13 mouse cellular contexts compared by ENCODE assay signal in the genomic region with DNA sequence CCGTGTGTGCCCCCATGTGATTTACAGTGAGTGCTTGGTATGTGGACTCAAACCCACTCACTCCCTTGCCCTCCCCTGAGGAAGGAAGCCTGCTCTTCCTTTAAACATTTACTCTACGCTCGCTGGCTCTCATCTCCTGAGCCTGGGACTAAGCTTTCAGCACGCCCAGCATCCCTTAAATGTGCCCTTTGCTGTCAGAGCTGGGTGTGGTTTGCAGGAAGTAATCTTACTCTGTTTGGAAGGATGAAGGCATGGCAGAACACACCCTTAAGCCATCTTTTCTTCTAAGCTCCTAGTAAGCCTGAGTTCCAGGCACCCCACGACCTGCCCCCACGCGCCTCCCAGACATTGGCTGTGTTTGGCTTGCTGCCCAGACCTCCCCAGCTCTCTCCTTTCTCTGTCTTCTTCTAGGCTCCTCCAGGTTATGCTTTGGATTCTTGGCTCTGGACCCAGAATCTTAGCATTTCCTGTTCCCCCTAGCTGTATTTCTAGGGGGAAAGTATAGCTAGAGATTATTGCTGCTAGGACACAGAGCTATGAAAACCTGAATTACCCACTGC. TPM values are rescaled to one million over a fixed set of nuclear protein-coding genes. Genes with fewer than 3 reads are reported as not detected.
DNase-seq lines count a peak whose midpoint lies in the region; ATAC-seq and TF ChIP-seq lines count a peak whose summit lies in the region.
"Had no signal": no experiment of that assay in that cellular context is flagged by ENCODE, and none has a peak within 500 bp of the region (broad histone marks: within the 10 kb centered on the region; RNA-seq: fewer than 3 reads in every experiment).

No protein-coding gene starts in this region.

- H3K4me3 ChIP-seq in kidney, embryonic 14.5 days (ENCODE audit: low read length) = no peak overlapping the region
- H3K4me3 ChIP-seq in lung, embryonic 15.5 days = no peak overlapping the region
- no peak overlapping the region for H3K4me3 ChIP-seq in lung, adult 2 months (replicated peaks; ENCODE audit: extremely low read depth, low read depth, low read length)
- H3K4me3 ChIP-seq: erythroblast, embryonic 14.5 days had no signal

- no peak for TF ChIP-seq POLR2A in lung, adult 2 months (IDR thresholded peaks at IDR 0.05; ENCODE audit: borderline replicate concordance, extremely low read depth, low read depth, low read length)

- TF ChIP-seq CTCF in lung, adult 2 months (IDR thresholded peaks at IDR 0.05; ENCODE audit: insufficient read depth, low read length) = no peak

- no peaks in the 10 kb centered on the region for H3K36me3 ChIP-seq in kidney, embryonic 14.5 days (ENCODE audit: control insufficient read depth, insufficient read depth, low read length)
- no peaks in the 10 kb centered on the region for H3K36me3 ChIP-seq in lung, embryonic 15.5 days

- H3K9me3 ChIP-seq in kidney, embryonic 14.5 days (ENCODE audit: control insufficient read depth, low read length) = no peaks in the 10 kb centered on the region
- no peaks in the 10 kb centered on the region for H3K9me3 ChIP-seq in lung, embryonic 15.5 days

- WGBS in kidney, embryonic 14.5 days = 31% methylated on average over 7 of the region's 7 CpGs
- 8% methylated on average over 7 of the region's 7 CpGs for WGBS in lung, embryonic 15.5 days
- WGBS in lung, adult 2 months = 9% methylated on average over 7 of the region's 7 CpGs

- H3K9ac ChIP-seq in kidney, embryonic 14.5 days (ENCODE audit: low read depth, low read length) = no peak overlapping the region
- H3K9ac ChIP-seq in lung, embryonic 15.5 days = no peak overlapping the region

- H3K27me3 ChIP-seq in kidney, embryonic 14.5 days (ENCODE audit: control insufficient read depth, insufficient read depth, low read length) = peaks cover 27% of the 10 kb centered on the region
- peaks cover 24% of the 10 kb centered on the region for H3K27me3 ChIP-seq in lung, embryonic 15.5 days

- no peak overlapping the region for H3K4me2 ChIP-seq in kidney, embryonic 14.5 days (replicated peaks; ENCODE audit: low read depth, low read length)
- H3K4me2 ChIP-seq in lung, embryonic 15.5 days = no peak overlapping the region; the same call in 1 of the 2 replicates

- no peak for ATAC-seq in kidney, embryonic 14.5 days (ENCODE audit: low FRiP score, low TSS enrichment)
- ATAC-seq in lung, embryonic 15.5 days (ENCODE audit: borderline replicate concordance, extremely low read depth, low FRiP score, low TSS enrichment) = peak; percentile 34; the same call in 1 of the 2 replicates

- peak; percentile 22 for DNase-seq in kidney, adult 18-20 months
- no peak for DNase-seq in lung, adult 2 months
- peak; percentile 43 for DNase-seq in MN1 (ENCODE audit: low spot score)
- DNase-seq in kidney, postnatal 4 days = peak; percentile 67 to 68
- no peak for DNase-seq in layer of hippocampus, adult 8-10 months (ENCODE audit: low spot score in 2 of 2)
- no peak for DNase-seq in right cerebral cortex, postnatal 36 days (ENCODE audit: low spot score in 2 of 2)
- DNase-seq: adrenal gland, postnatal 10 days; right cerebral cortex, postnatal 14 days had no signal

- no peak overlapping the region for H3K27ac ChIP-seq in kidney, embryonic 14.5 days (ENCODE audit: low read depth, low read length)
- H3K27ac ChIP-seq in lung, embryonic 15.5 days = peak overlapping the region; percentile 61; the same call in 1 of the 2 replicates

- H3K4me1 ChIP-seq in kidney, embryonic 14.5 days (ENCODE audit: control insufficient read depth, insufficient read depth, low read length) = peaks cover 17% of the 10 kb centered on the region; the same call in 1 of the 2 replicates
- H3K4me1 ChIP-seq in lung, embryonic 15.5 days = peaks cover 40% of the 10 kb centered on the region
- H3K4me1 ChIP-seq in lung, adult 2 months (ENCODE audit: control insufficient read depth, insufficient read depth, low read length) = peaks cover 8% of the 10 kb centered on the region

RNA-seq across cellular contexts. Expression of a gene that starts 11.6 kb away (rescaled TPM):
- polyA plus RNA-seq in kidney, embryonic 14.5 days (2014; fragmentation: Nextera tagmentation; extraction: Ambion mirVana) = 10.6 and 11.7 TPM in 2 replicates
- 9.2 and 10.2 TPM in 2 replicates for polyA plus RNA-seq in lung, embryonic 15.5 days (2015; fragmentation: Nextera tagmentation; extraction: Ambion mirVana)
- 4.0 and 5.0 TPM in 2 replicates for polyA plus RNA-seq in lung, adult 2 months (2012; rRNA removed)
- 1 to 10 TPM; 3.7 to 5.4 (median 4.3) TPM for total RNA-seq in layer of hippocampus, adult 8-10 months (2022)

RNA-seq across cellular contexts. Expression of a gene that starts 22.1 kb away (rescaled TPM):
- polyA plus RNA-seq in kidney, embryonic 14.5 days (2014; fragmentation: Nextera tagmentation; extraction: Ambion mirVana) = 0.97 and 1.1 TPM in 2 replicates
- polyA plus RNA-seq in lung, embryonic 15.5 days (2015; fragmentation: Nextera tagmentation; extraction: Ambion mirVana) = 11.4 and 12.0 TPM in 2 replicates
- polyA plus RNA-seq in lung, adult 2 months (2012; rRNA removed) = 7.1 and 7.6 TPM in 2 replicates
- total RNA-seq in layer of hippocampus, adult 8-10 months (2022) = under 1 TPM; 0.72 to 0.95 (median 0.82) TPM
- total RNA-seq: common myeloid progenitor, adult 5-6 weeks had no signal
- polyA plus RNA-seq: C2C12; erythroblast, embryonic 14.5 days had no signal

RNA-seq across cellular contexts. Expression of a gene that starts 34.1 kb away (rescaled TPM):
- polyA plus RNA-seq in kidney, embryonic 14.5 days (2014; fragmentation: Nextera tagmentation; extraction: Ambion mirVana) = 221 and 289 TPM in 2 replicates
- polyA plus RNA-seq in lung, embryonic 15.5 days (2015; fragmentation: Nextera tagmentation; extraction: Ambion mirVana) = 195 and 203 TPM in 2 replicates
- polyA plus RNA-seq in lung, adult 2 months (2012; rRNA removed) = 3.6 and 7.9 TPM in 2 replicates
- 10 to 100 TPM; 62.3 to 84.3 (median 70.8) TPM for total RNA-seq in layer of hippocampus, adult 8-10 months (2022)

RNA-seq across cellular contexts. Expression of a gene that starts 45.5 kb away (rescaled TPM):
- polyA plus RNA-seq in kidney, embryonic 14.5 days (2014; fragmentation: Nextera tagmentation; extraction: Ambion mirVana) = 11.6 and 18.7 TPM in 2 replicates
- 18.1 and 18.2 TPM in 2 replicates for polyA plus RNA-seq in lung, embryonic 15.5 days (2015; fragmentation: Nextera tagmentation; extraction: Ambion mirVana)
- polyA plus RNA-seq in lung, adult 2 months (2012; rRNA removed) = 8.0 and 8.2 TPM in 2 replicates
- 10 to 100 TPM; 11.2 to 13.8 (median 12.7) TPM for total RNA-seq in layer of hippocampus, adult 8-10 months (2022)

RNA-seq across cellular contexts. Expression of a gene that starts 52.3 kb away (rescaled TPM):
- polyA plus RNA-seq in kidney, embryonic 14.5 days (2014; fragmentation: Nextera tagmentation; extraction: Ambion mirVana) = 170 and 205 TPM in 2 replicates
- 181 and 184 TPM in 2 replicates for polyA plus RNA-seq in lung, embryonic 15.5 days (2015; fragmentation: Nextera tagmentation; extraction: Ambion mirVana)
- polyA plus RNA-seq in lung, adult 2 months (2012; rRNA removed) = 26.2 and 58.2 TPM in 2 replicates
- 100 to 1,000 TPM; 204 to 223 (median 217) TPM for total RNA-seq in layer of hippocampus, adult 8-10 months (2022)

Comparison
In these comparisons a context has a peak if more than half of its experiments do, and no peak if none do; other contexts are left out.
1. RNA of a gene that starts 34.1 kb away (polyA plus RNA-seq): 221 to 289 TPM in kidney, embryonic 14.5 days and 195 to 203 TPM in lung, embryonic 15.5 days; 3.6 to 7.9 TPM in lung, adult 2 months; every median in the first group is over 10 times any median in the second.
2. DNase-seq: peak in kidney, adult 18-20 months (single experiment), MN1 (single experiment) and kidney, postnatal 4 days (2 of 2); none in lung, adult 2 months (single experiment), layer of hippocampus, adult 8-10 months (0 of 2) and right cerebral cortex, postnatal 36 days (0 of 2).